Mouse (Mus musculus) cerebellum, adult 9-11 months (tissue): Measurements from ENCODE around the gene Usp17lc.
"Not testable (repeated sequence)": the region's sequence is repeated elsewhere in the genome, so short reads cannot be mapped to it uniquely, and the experiment has no call there.

ENCODE experiments used
- DNase-seq: peaks from one replicate; pipeline ENCODE4 v3.0.0; 2022

Usp17lc gene

DNA sequence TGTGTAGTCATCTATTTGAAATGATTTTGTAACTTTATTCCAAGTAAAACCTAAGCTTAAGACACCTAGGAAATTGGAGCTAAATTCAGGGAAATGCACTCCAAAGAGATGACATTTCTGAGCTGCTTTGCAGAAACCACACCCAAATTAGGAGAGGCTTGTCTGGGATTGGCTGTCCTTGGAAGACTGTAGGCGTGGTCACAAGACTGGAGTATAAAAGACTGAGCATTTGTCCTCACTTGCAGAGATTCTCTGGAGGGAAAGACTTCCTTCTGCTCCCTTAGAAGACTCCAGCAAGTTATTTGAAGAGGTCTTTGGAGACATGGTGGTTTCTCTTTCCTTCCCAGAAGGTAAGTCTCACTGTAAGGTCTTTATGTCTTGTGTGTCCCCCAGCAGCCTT lies at the start of gene Usp17lc:
Gene Usp17lc (plus strand): TSS at position 301 of the 400 bp plus-strand sequence.
- not testable (repeated sequence) for DNase-seq

GRCm38 (mm10) chr7:103386077-103386476 lies 28.8 kb upstream of the Usp17lc start, which contains the start of gene Olfr603:
Gene Olfr603, minus strand, starts transcription at chr7:103386177.
- no peak for DNase-seq

- no peak for DNase-seq
Observed at GRCm38 (mm10) chr7:103397758-103398157, 17.1 kb upstream of the Usp17lc start.

- no peak for DNase-seq
Observed at GRCm38 (mm10) chr7:103398981-103399380, 15.9 kb upstream of the Usp17lc start.

DNA sequence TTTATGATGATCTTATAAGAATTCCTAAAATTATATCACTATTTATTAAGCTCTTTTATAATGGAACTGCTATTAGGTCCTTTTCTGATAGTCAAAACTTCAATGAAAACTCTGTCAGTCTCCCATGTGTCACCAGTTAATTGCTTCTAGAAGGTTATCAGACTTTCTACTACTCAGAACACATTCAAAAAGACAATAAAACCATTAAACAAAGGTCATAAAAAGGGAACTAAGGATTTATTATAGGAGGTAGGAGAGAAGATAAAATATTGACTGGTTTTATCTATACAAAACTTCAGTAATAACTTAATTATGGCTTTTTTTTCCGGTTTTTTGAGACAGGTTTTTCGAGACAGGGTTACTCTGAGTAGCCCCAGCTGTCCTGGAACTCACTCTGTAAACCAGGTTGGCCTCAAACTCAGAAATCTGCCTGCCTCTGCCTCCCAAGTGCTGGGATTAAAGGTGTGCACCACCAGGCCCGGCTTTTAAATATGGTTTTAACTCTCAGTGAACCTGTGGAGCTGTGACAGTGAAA lies 8.3 kb upstream of the Usp17lc start:
- DNase-seq: not testable (repeated sequence)

DNA sequence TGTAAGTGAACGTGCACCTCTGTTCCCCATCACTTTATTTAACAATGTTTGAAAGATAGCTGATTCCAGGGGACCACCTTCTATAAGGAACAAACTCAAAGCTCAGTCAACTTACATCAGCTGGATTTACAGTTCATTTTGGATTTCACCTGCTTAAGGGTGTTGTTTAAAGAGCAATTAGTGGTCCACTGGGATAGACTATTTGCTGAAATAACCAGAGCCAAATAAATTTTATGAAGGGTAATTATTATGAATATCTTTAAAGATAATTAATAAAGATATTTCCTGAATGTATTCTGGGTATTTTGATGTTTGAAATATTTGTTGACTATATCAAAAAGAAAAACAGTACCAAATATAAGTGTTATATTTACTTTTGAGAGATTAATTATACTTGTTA lies 30.5 kb downstream of the Usp17lc start, which contains the start of gene Olfr605:
Gene Olfr605 (minus strand): TSS at position 101 of the 400 bp plus-strand sequence.
- DNase-seq: no peak

DNA sequence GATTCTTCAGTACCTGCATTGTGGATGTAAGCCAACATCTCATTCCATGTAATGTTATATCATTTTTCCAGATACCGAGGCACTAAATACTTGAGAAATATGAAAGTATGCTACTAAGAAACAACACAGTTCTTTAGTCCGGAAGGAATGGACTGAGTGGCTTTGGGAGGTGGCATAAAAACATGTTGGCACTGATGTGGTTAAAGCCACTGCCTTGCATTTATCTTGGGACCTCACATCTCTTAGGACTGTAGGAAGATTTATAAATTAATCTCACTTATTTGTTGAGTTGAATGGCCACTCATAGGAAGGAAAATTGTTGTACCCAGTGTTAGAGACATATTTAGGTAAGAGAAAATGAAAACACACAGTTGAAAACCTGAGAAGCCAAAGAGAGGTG lies 33.9 kb downstream of the Usp17lc start, which contains the start of gene Olfr606:
Gene Olfr606 (plus strand): TSS at position 301 of the 400 bp plus-strand sequence.
- DNase-seq: no peak

DNA sequence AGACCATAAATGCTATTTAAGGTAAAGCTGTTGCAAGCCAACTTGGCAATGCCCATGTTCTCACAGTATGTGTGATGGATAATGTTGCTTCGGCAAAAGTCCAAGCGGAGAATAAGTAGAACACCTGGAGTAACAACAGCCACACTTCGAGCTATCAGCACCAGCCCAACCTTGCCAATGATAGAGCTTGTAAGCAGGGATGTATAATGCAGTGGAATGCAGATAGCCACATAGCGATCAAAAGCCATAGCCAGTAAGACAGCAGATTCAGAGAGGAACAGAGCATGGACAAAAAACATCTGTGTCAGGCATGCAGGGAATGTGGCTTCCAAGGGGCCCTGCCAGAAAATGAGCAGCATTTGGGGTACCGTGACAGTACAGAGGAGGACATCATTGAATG lies 45.7 kb downstream of the Usp17lc start:
- no peak for DNase-seq
